Mouse (Mus musculus): Measurements from ENCODE around the gene Il9r.
A peak's percentile ranks its signal among the peaks of the same experiment; 100 is the strongest.

Il9r gene

DNA sequence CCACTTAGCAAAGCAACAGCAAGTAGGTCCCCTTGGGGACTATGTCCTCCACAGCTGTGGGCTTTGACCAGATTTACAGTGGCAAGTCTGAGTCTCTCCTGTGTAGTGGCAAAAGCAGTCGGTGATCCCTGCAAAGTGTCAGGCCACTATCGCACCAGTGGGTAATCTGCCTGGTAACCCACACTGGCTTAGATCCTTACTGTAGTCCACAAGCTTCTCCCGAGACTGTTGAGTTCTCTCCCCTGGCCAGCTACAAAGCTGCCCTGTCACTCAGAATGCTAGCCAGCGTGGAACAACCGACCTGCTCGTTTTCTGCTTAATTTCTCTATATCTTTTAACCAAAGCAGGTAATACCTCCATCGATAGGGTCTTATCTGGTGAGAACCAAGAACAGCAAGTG is 39.7 kb downstream of the Il9r start:
- DNase-seq (ENCODE audit: low read depth, low spot score), result no peak

DNA sequence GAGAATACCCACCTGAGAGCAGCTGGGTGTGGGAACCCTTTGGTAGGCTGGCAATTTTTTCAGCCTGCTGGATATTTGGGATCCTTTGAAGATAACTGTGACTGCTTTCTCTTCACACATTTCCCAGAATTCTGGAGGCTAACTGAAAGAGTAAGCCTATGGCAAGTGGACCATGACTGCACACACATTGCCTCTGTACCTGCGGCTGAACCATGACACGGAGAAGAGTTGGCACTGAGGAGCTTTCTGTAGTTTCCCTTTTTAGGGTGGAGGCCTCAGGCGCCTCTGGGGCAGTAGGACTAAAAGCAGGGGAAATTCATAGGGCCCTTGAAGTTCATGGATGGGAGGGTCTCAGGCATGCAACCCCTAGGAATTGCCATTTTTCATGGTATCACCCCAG is 40.9 kb downstream of the Il9r start:
- DNase-seq (ENCODE audit: low read depth, low spot score), result no peak

DNA sequence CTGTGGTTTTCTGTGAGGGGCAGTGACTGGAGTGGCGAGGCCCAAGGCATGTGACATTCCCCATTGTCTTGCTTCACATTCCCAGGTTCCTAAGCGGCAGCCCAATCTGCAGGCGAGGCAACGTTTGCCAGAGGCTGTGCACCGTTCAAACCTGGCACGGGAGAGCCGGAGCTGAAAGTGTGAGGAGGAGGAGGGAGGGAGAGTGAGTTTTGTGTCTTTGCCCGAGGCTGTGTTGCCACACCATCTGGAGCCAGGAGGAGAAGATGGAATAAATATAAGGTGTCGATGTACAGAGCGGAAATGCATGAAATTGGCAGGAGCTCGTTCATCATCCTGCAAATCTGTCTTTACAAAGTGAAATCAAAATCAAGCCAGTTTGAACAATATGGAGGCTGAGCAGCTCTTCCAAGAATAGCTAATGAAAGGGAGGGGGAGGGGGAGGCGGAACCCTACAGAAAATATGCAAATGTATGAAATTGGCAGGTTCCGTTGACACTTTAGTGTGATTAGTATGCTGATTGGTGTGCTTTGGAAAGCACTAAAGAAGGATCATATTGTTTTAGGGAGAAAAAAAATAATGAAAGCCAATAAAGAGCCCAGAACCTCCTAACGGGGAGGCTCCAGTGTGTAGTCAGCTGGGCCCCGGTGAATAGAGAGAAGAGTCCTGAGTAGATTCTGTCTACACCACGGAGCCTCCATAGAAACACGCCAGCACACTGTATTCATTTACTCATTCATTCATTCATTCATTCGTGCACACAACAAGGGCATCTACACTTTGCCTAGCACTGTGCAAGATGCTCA is 42.1 kb downstream of the Il9r start:
- DNase-seq (ENCODE audit: low read depth, low spot score), result no peak

DNA sequence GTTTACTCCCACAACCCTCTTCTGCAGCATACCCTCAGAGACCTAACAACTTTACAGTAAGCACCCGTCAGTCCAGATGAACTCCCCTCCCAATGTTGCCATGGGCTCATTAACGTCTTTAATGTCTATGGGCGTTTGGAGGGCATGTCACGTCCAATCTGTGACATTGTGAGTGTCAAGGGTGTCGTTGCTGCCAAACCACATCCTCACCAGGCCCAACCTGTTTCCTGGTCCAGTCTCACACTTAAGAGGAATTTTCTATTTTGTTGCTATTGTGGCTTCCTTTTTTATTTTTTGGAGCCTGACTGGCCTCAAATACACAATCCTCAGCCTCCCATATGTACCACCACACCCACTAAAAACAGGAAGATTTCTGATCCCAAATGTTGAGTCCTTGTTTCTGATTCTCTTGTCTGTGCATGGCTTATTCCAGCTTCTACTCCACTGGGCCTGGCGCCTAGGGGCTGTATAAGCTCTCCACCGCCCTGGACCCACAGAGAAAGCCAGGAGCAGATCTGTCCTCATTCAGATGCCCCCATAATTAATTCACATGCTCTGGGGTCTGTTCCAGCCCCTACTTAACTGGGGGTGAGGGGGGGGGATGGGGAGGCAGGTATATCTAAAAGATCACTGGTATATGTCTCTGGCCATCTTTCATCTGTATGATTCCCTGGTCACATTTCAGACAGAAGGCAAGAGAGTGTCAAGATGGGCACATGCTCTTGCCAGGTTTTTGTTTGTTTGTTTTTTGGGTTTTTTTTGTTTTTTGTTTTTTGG is 43.0 kb downstream of the Il9r start:
- no peak for DNase-seq (ENCODE audit: low read depth, low spot score)

DNA sequence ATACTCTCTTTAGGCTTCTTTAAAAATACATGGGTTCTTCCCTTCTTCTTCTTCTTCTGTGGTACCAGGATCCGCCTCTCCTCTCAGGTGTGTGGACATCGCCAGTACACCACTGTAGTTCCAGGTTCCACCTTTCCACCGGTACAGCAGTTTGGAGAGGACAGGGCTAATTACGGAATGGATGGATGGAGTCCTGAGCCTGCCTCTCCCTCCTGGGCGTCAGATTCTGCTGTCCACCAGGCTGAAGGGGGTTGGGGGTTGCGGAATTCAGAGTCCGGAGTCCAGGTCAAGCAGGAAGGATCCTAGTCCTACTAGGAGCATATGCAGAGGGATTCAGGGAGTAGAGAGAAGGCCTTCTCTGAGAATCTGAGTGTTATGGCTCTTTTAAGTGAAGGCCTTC is 46.9 kb downstream of the Il9r start:
- DNase-seq (ENCODE audit: low read depth, low spot score), result no peak

DNA sequence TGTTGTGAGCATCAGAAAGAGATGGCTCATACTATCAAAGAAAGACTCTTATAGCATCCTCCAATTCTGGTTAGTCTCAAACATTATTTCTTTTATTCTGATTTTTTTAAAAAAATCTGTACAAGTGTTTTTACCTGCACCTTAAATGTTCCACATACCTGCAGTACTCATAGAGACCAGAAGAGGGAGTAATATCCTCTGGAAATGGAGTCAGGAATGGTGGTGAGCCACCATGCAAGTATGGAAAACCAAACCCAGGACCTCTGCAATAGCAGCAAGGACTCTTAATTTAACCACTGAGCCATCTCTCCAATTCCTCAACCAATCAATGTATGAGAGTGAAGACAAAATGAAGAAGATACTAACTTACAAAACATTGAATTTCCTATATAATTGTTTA is 47.3 kb downstream of the Il9r start:
- DNase-seq (ENCODE audit: low read depth, low spot score), result no peak

DNA sequence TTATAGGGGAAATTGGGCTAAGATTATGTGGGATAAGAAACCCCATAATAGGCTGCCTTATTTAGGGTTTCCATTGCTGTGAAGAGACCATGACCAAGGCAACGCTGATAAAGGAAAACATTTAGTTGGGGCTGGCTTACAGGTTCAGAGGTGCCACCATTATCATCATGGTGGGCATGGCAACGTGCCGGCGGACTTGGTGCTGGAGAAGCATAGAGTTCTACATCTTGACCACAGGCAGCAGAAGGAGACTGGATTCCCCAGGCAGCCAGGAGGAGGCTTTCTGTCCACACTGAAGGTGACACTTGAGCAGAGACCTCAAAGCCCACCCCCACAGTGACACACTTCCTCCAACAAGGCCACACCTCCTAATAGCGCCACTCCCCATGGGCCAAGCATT is 48.8 kb downstream of the Il9r start:
- DNase-seq (ENCODE audit: low read depth, low spot score), result no peak

DNA sequence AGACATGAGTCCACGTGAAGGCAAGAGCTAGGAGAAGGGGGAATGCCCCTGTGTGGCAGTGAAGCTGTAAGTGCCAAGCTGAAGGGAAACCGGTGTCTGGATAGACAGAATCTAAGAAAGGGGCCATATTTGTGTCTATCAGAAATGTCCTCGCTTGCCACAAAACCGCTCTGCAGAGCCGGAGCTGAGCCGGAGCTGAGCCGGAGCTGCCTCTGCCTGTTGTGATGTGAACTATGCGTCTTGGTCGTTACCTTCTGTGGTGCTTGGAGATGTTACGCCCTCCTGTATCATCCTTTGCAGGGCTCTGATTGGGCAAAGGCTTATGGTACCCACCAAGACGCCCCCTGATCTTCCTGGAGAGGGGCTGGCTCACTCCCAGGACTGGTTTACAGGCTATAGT is 50.5 kb downstream of the Il9r start:
- DNase-seq (ENCODE audit: low read depth, low spot score), result no peak

DNA sequence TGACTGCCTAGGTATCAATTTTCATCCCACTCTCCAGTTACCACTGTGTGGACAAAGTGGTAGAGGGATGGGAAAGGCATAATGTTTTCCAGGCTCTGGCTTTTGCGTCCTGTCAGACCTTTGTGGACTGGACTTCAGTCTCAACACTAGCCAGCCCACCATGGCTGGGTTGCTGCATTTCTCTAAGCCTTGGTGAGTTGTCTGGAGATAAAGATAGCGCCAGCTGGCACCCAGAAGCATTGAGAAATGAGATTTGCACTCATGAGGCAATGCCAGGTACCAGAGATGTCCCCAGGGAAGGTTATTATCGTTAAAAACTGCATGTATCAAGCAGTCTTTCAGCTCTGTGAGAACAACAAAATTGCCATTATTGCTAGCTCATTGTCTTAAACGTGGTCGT is 57.3 kb downstream of the Il9r start:
- DNase-seq (ENCODE audit: low read depth, low spot score), result no peak

DNA sequence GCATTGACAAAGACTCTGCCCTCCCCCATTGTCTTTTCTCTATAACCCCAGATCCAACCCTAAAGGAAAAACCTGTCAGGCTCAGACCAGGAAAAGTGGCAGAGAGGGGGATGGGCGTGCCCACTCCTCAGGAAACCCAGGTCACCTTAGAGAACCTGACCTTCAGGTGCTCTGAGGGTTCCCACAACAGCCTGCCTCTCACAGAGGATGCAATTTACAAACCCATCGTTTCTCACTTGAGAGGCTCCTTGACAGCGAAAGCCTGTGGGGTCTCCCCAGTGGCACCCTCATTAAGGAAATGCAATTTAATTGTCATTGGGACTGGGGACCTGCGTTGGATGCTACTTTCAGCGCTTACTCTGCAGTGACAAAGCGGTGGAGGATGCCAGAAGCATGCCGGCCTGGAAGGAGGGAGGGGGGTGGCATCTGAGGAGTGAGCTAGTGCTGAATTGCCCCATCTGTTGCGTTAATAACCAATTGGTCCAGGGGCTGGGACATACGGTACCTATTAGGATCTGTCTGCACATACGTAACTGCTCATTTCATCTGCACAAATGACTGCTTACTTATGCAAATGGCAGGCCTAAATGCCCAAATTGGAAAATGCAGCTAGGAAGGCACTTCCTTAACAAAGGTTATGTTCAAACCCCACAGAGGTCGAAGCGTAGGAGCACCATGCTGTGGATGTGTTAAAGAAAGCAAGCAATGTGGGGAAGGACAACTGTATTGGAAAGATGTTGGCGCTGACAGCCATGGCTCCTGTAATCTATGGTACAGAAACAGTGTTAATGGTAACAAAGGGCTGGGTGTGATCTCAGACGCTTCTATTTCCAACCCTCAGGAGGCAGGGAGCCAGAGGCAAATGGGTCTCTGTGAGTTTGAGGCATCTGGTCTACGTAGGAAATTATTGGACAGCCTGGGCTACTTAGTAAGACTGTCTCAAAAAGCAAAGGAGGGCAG is 58.2 kb downstream of the Il9r start:
- DNase-seq (ENCODE audit: low read depth, low spot score), result no peak

DNA sequence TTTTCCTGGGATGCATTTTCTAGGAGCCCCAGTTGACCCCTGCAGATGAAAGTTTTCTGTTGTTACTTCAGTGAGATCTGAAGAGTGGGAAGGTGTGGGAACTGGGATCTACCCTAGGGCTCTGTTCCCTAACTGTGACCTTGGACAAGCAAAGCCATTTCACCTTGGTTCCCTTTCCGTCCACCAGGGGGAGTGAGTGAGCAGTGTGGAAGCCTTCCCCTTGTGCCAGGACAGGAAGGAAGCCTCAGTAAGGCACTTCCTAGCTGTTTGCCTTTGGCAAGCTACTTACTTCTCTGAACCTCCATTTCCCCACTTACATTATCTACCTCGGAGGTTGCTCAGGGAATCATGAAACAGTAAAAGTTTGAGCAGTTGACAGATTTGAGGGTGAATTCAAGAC is 59.0 kb downstream of the Il9r start:
- DNase-seq (ENCODE audit: low read depth, low spot score), result peak; percentile 53

DNA sequence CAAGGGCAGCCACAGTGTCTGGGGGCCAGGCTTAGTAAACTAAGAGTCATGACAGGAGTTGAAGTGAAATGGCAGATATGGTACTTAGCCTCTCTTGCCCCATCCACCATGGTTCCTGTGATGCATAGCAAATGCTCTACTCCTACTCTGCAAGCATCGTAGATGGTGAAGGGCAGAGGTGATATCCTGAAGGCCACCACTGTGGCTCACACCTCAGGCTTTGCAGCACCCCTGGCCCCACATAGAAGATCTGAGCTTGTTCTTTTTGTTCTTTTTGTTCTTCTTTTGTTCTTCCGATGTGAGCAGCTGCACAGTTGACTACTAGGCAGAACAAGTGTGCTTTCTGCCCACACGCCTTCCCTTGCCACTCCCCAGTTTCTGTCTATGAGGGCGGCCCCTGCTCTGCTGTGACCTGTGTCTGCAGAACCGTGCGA is 60.5 kb downstream of the Il9r start:
- no peak for DNase-seq (ENCODE audit: low read depth, low spot score)

DNA sequence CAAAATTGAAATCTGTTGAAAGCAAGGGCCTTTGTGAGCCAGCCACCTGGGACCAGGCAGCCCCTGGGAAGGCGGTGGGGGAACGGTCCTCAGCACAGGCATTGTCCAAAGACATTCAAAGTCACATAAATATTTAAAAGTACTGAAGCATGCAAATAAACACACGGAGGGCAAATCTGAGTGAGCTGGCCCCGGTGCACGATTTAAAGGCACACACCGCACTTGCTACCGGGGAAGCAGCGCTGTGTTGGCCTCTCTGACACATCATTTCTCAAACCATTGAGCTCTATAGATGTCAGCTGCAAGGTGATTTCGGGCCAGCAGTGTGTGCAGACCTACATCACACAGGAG is 61.5 kb downstream of the Il9r start:
- no peak for DNase-seq (ENCODE audit: low read depth, low spot score)

DNA sequence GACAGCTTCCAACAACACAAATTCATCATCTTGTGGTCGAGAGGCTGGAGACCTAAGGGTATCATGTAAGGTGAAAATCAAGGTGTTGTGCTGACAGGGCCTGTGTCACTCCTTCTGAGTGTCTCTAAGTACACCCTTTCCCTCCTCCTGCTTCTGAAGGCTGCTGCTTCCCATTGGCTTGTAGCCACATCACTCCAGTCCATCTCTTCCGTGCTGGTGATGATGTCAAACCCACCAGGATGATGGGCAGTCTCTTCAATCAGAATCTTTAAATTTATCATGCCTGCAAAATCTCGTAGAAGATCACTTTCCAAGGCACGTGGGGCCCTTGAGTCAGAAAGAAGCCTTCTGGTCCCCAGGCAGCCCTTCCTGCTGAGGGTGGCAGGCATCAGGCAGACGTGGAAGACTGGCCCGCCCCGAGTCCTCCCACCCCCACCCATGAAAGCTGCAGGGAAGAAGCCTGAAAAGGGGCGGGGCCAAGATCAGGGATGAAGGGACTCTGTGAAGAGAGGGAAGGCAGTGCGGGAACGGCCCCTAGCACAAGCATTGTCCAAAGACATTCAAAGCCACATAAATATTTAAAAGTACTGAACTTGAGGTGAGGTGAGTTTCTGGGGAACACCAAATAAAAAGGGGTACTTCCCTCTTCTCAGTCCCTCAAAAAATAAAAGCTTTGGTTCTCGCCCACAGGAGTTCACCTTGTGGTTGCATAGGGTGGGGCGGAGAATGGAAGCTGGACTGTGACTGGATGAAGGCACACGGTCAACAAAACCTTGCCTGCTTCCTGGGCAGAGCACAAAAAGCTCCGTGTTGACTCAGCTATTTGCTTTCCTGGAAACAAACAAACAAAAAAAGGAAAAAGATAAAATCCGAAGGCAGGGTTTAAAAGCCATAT is 62.1 kb downstream of the Il9r start:
- DNase-seq (ENCODE audit: low read depth, low spot score), result no peak
